Mouse (Mus musculus): ENCODE data around the gene Doc2g.

- no peak for TF ChIP-seq CTCF (IDR thresholded peaks at IDR 0.05; ENCODE audit: insufficient read depth, low read depth, low read length)
- no peak for TF ChIP-seq POLR2A (IDR thresholded peaks at IDR 0.05; ENCODE audit: insufficient read depth, low read depth, low read length)
These were observed 10.7 kb upstream of the Doc2g start, which contains the start of gene Tbx10 for GRCm38 (mm10) chr19:3992416-3992815.

All from olfactory bulb, adult 2 months (tissue).